Mouse (Mus musculus) gastrocnemius, adult 8-10 months (tissue): Measurements from ENCODE around the gene Lmo4. TPM values are rescaled to one million over a fixed set of nuclear protein-coding genes. Genes with fewer than 3 reads are reported as not detected.

Experiments used
- DNase-seq, 2 experiments: peaks; one replicate each; pipeline ENCODE4 v3.0.0; 2022; ENCODE audit warnings: low spot score in 2 of 2
- total RNA-seq, 4 experiments: library from RNA; stranded (reverse); gene quantifications; 2 replicates each; pipeline ENCODE4 v1.2.4; 2022

Lmo4 gene
- total RNA-seq, 4 experiments from 2014 or later, result 20.3 to 23.5 (median 21.7) TPM

DNA sequence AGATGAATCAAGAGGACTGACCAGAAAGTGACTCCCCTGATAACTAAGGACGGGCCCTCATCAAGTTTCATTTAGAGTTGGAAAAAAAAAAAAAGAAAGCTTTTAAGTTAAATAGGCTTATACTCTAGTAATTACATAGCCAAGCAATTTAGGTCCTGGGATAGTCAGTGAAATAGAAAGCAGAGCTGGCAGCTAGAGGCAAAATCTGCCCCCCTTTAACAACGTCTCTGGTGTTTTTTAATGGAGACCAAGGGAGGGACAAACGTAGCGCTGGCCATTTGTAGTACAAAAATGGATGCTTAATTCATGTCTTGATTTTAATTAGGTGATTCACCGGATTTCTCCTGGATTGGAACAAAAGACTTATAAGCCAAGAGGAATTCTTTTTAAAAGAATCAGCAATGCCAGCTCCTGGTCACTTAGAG lies 1.0 kb downstream of the Lmo4 start:
- no peak for DNase-seq

DNA sequence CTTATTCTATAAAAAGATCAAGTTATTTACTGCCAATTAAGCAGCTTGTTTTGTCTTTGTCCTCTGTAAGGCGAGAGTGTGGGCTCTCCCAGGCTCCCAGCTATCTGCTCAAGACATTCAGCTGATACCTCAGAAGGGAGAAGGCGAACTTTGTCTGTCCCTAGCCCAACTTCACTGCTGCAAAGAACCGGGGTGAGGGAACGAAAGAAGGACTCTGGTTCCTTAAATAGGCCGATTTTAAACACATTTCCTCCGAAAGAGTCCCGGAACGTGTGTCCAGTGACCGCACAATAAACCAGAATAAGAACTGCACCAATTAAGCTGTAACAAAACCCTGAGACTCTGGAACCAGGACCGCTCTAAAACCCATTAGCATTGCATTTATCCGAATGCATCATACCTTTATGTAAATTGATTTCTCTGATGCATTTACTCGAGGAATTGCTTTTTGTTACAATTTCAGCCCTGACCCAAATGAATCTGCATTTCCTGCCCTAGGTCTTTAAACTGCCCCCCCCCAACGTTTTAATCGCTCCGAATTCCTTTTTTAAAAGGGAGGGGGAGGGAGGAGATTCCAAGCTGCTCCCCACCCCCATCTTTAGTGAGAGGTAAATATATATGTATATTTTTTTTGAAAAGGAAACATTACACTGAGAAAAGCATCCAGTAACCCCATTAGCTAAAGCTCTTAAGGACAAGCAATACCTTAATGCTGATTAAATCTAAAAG lies 1.6 kb downstream of the Lmo4 start:
- DNase-seq, result no peak

GRCm38 (mm10) chr3:144202574-144203258 lies 2.3 kb downstream of the Lmo4 start:
- DNase-seq, result no peak

DNA sequence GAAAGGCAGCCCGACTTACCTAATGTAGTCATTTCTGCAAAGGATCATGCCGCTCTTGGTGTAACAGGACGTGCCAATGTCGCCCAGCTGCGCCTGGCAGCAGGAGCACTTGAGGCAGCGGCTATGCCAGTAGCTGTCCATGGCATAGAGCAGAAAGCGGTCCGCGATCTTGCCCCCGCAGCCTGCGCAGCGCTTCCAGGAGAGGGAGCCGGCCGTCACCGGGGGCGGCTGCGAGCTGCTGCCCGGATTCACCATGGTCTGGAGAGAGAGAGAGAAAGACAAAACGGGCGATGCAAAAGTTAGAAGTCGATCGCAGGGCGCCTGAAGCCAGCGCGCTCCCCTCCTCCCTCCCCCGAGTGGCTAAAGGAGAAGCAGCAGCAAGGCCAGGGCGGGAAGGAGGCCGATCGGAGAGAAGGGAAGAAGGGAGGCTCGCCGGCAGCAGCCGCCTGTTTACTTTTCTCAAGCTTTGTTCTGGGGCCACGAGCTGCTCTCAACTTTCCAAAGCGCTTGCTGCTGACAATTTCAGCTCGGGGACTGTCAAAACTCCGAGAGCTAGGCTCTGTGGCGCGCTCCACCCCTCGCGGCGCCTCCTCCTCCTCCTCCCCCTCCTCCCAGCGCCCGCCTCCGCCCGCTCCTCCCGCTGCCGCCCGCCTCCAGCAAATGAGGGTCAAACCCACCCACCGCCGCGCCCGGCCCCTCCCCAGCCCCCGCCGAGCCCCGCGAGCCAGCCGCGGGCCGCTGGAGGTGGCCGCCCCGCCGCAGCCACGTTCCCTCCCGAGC lies 3.0 kb downstream of the Lmo4 start:
- peak; percentile 54 to 70 for DNase-seq

GRCm38 (mm10) chr3:144185327-144186152 lies 19.5 kb downstream of the Lmo4 start:
- DNase-seq, result no peak

GRCm38 (mm10) chr3:144184918-144185317 lies 20.1 kb downstream of the Lmo4 start:
- DNase-seq, result no peak

DNA sequence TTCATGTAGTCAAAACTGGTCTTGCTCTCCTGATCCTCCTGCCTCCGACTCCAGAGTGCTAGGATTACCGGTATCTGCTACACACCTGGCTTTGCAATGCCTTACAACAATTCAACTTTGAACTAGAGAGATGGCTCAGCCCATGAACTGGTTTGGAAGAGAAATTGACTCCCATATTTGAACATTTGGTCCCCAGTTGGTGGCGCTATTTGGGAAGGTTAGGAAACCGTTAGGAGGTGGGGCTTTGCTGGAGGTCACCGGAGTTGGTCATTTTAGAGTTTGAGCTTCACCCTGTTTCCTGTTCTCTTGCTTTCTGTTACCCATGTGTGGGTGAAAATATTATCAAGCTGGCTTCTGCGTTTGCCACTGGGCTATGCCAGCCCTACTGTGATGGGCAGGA lies 22.8 kb downstream of the Lmo4 start:
- DNase-seq, result no peak

DNA sequence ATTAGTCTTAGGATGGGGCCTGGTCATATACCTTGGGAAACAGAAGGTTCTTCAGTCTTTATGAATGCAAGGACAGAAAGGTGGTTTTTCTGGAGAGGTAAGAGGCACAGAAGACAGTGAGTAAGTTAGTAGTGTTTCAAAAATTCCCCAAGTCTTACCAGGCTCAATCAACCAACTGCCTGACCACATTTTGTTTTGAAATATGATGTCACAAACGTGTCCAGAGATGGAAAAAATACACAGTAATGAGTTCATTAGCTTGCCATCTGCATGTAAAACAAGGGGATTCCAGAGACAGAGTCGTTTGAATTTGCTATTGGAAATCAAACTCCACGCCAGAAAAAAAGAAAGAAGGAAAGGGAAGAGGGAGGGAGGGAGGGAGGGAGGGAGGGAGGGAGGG lies 26.1 kb downstream of the Lmo4 start:
- DNase-seq, result no peak

DNA sequence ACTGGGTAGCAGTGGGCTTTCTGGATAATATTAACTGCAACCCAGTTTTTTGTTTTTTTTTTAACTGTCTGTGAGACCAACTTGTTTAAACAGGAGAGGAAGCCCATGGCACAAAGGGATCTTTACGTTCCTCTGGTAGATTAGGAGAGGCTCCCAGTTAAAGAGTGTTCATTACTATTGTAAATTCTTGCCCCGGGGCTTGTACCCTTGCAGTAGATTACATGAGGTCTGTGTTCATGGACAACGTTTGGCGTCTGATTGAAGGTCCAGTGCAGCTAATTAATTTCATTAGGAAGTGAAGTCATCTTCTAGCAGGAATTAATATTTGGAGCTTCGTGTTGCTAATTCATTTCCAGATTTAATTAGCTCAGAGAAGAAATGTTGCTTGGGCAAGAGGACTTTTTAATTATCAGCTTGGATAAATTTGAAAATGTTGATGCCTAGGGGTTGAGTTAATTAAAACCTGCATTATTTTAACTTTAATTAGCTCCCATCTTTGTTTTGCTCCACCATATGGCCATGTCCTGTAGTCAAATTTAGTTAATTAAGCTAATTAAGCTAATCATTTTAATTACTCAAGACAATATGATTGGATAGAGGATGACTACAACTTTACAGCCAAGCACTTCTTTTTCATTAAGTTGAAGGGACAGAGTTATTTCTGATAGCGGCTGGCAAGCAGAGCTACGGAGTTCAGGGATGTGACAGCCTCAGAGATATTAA lies 31.0 kb downstream of the Lmo4 start:
- DNase-seq, result no peak

DNA sequence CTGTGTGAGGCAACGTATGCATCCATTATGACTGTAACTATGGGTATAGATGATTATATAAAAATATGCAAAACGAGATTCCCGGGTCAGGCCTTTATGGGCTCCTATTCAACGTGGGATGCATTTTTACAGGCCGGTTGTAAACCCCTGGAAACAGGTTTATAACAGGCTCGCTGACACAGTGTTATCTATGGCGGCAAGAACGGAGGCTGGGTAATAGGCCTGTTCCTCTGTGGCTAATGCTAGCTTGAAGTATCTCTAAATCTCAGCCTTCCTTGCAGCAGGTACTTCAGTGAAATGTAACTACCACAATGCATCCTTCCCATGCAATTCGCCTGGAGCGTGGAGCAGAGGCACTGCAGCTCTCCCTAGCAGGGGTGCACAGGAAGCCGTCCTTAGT lies 31.9 kb downstream of the Lmo4 start:
- DNase-seq, result no peak

DNA sequence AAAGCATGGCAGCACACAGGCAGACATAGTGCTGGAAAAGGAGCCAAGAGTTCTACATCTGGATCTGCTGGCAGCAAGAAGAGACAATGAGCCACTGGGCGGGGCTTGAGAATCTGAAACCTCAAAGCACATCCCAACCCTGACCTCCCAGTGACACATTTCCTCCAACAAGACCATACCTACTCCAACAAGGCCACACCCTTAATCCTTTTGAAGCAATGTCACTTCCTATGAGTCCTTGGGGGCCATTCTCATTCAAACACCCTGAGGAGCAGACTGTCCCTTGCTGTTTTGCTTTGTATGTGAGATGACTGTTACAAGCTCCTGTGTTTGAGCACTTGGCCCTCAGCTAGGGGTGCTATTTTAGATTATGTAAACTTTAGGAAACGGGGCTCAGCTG lies 33.3 kb downstream of the Lmo4 start:
- no peak for DNase-seq

DNA sequence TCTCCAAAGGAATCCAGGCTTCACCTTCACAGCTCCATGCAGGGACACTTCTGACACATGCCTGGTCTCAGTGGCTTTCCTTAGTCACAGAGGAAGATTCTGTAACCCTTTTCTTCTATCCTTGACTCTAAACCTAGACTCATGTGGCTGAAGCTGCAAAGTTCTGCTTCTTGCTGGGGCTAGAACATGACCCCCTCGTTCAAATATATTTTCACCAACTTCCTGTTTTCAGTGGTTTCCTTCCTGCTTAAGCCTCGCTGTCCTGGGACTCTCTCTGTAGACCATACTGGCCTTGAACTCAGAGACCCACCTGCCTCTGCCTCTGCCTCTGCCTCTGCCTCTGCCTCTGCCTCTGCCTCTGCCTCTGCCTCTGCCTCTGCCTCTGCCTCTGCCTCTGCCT lies 34.5 kb downstream of the Lmo4 start:
- DNase-seq, result no peak

GRCm38 (mm10) chr3:144166439-144167155 lies 38.4 kb downstream of the Lmo4 start:
- DNase-seq, result no peak

- DNase-seq, result no peak
Observed at GRCm38 (mm10) chr3:144165439-144165838, 39.6 kb downstream of the Lmo4 start.

DNA sequence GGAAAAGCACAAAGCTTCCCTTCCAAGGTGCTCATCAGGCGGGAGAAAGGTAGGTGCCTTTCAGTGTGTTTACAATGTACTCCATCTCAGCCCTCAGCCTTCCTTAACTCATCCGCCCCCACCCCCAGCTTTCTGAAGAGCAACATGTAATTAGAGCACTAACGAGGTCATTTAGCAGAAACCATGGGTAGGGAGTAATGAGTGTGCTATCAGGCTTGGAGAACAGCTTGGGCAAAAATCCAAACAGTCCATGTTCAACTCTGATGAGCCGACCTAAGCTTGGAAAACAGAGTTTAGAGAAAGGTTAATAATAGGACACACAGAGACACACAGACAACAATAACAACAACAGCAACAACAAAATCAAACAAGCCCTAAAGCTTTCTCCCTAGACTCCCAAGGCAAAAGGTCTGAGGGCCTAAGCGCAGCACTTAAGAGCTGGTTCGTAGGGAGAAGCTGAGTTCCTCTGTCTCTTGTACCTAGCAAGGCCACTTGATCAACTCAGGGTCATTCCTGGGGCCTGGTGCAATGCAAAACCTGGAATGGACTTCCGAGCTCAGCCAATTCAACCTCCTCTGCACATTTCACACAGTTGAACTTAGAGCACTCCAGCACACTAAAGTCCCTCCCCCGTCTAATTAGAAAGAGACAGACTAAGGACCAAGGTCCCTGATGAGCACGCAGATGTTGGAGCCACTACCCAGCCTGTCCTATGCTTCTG lies 40.2 kb downstream of the Lmo4 start:
- DNase-seq, result no peak

DNA sequence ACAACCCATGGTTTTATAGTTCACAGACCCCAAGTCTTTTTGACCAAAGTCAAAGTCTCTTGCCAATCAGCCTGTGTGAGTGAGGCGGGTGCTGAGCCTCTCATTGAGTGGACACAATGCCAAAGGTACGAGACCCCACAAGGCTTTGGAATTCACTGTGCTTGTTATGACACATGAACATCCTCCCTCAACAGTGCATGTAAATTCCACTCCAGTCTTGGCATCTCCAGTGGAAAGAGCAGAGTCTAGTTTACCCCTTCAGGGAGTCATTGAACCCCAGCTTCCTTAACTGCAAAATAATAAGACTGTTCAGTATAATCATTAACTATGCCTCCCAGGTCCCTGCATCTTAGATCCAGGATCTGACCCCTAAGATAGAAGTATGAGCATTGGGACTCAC lies 41.3 kb downstream of the Lmo4 start:
- no peak for DNase-seq

- no peak for DNase-seq
Observed at GRCm38 (mm10) chr3:144162156-144162555, 42.9 kb downstream of the Lmo4 start.

DNA sequence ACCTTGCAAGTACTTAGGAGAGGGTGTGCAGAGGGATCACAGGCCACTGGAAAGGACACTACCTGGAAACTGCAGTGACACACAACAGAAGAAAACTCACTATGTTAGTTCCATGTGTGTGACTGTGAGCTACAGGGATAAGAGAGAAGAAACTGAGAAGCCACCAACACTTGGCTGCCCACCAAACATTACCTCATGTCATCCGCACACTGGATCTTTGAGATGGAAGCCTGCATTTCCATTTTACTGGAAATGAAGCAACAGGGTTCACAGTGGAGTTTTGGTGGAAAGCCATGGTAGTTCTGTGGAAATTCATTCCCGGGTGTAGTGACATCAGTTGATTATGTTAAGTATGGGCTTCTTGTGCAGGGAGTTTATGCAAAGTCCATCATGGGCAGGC lies 43.8 kb downstream of the Lmo4 start:
- no peak for DNase-seq

GRCm38 (mm10) chr3:144155746-144156145 lies 49.3 kb downstream of the Lmo4 start:
- DNase-seq, result no peak
